7 mouse cellular contexts compared by ENCODE assay signal in genomic region chr10:20285289-20285975, GRCm38 (mm10). TPM values are rescaled to one million over a fixed set of nuclear protein-coding genes. Genes with fewer than 3 reads are reported as not detected.
DNase-seq lines count a peak whose midpoint lies in the region; ATAC-seq and TF ChIP-seq lines count a peak whose summit lies in the region.

No protein-coding gene starts in this region.

- WGBS in embryonic facial prominence, embryonic 11.5 days: 22% methylated on average over 10 of the region's 10 CpGs
- 16% methylated on average over 10 of the region's 10 CpGs for WGBS in heart, embryonic 16.5 days
- WGBS in lung, embryonic 14.5 days: 9% methylated on average over 10 of the region's 10 CpGs

- H3K27me3 ChIP-seq in embryonic facial prominence, embryonic 11.5 days (ENCODE audit: control insufficient read depth, insufficient read depth, low read length): no peaks in the 10 kb centered on the region
- H3K27me3 ChIP-seq in heart, embryonic 16.5 days (ENCODE audit: control insufficient read depth, insufficient read depth, low read length): no peaks in the 10 kb centered on the region
- H3K27me3 ChIP-seq in lung, embryonic 14.5 days (ENCODE audit: insufficient read depth, low read length): no peaks in the 10 kb centered on the region

- H3K36me3 ChIP-seq in embryonic facial prominence, embryonic 11.5 days (replicated peaks; ENCODE audit: control insufficient read depth, insufficient read depth, low read depth, low read length): no peaks in the 10 kb centered on the region
- H3K36me3 ChIP-seq in heart, embryonic 16.5 days (ENCODE audit: control insufficient read depth, insufficient read depth): no peaks in the 10 kb centered on the region
- no peaks in the 10 kb centered on the region for H3K36me3 ChIP-seq in lung, embryonic 14.5 days (ENCODE audit: insufficient read depth)

- no peak overlapping the region for H3K4me3 ChIP-seq in embryonic facial prominence, embryonic 11.5 days (ENCODE audit: low read depth, low read length)
- no peak overlapping the region for H3K4me3 ChIP-seq in heart, embryonic 16.5 days (ENCODE audit: low read length)
- H3K4me3 ChIP-seq in lung, embryonic 14.5 days (ENCODE audit: low read depth, low read length): no peak overlapping the region

- peak; percentile 32 for DNase-seq in c-Kit-positive CD71-negative TER-119-negative erythroid progenitor cells, embryonic 14.5 days (ENCODE audit: low read depth)
- peak; percentile 69 for DNase-seq in embryonic facial prominence, embryonic 11.5 days (ENCODE audit: low spot score)
- DNase-seq in kidney, postnatal 25 days: peak; percentile 16 to 55
- DNase-seq in lung, embryonic 14.5 days: peak; percentile 62
- peak; percentile 49 to 71 for DNase-seq in right cerebral cortex, postnatal 10 days (ENCODE audit: low spot score in 2 of 2)
- DNase-seq in urinary bladder, postnatal 14 days (ENCODE audit: low spot score): no peak

- no peak overlapping the region; the same call in 1 of the 2 replicates for H3K9ac ChIP-seq in embryonic facial prominence, embryonic 11.5 days (replicated peaks; ENCODE audit: low read length)
- H3K9ac ChIP-seq in heart, embryonic 16.5 days (ENCODE audit: low read length): no peak overlapping the region
- H3K9ac ChIP-seq in lung, embryonic 14.5 days: no peak overlapping the region

- ATAC-seq in embryonic facial prominence, embryonic 11.5 days (replicated peaks; ENCODE audit: insufficient number of reproducible peaks, low FRiP score, low TSS enrichment, low read depth): peak; percentile 85; the same call in 1 of the 2 replicates
- ATAC-seq in heart, embryonic 16.5 days (replicated peaks; ENCODE audit: extremely low read depth, insufficient read depth, low FRiP score): peak; percentile 74; the same call in 1 of the 2 replicates
- peak; percentile 64 for ATAC-seq in lung, embryonic 14.5 days (ENCODE audit: insufficient read depth)

- H3K4me2 ChIP-seq in embryonic facial prominence, embryonic 11.5 days (ENCODE audit: low read depth, low read length): no peak overlapping the region
- no peak overlapping the region for H3K4me2 ChIP-seq in heart, embryonic 16.5 days (ENCODE audit: low read depth, low read length)
- no peak overlapping the region for H3K4me2 ChIP-seq in lung, embryonic 14.5 days

- peaks cover 7% of the 10 kb centered on the region for H3K4me1 ChIP-seq in embryonic facial prominence, embryonic 11.5 days (ENCODE audit: control insufficient read depth, insufficient read depth, low read length)
- H3K4me1 ChIP-seq in heart, embryonic 16.5 days (ENCODE audit: control insufficient read depth, insufficient read depth, low read length): peaks cover 15% of the 10 kb centered on the region
- peaks cover 9% of the 10 kb centered on the region for H3K4me1 ChIP-seq in lung, embryonic 14.5 days (ENCODE audit: insufficient read depth)

- no peak for TF ChIP-seq CTCF in lung, embryonic 14.5 days (IDR thresholded peaks at IDR 0.05; ENCODE audit: low read depth)

- no peaks in the 10 kb centered on the region for H3K9me3 ChIP-seq in embryonic facial prominence, embryonic 11.5 days (replicated peaks; ENCODE audit: control insufficient read depth, low read length)
- H3K9me3 ChIP-seq in heart, embryonic 16.5 days (replicated peaks; ENCODE audit: control insufficient read depth, low read length): no peaks in the 10 kb centered on the region
- no peaks in the 10 kb centered on the region for H3K9me3 ChIP-seq in lung, embryonic 14.5 days (ENCODE audit: low read depth, low read length)

- H3K27ac ChIP-seq in embryonic facial prominence, embryonic 11.5 days (replicated peaks; ENCODE audit: low read depth, low read length): no peak overlapping the region
- no peak overlapping the region for H3K27ac ChIP-seq in heart, embryonic 16.5 days (ENCODE audit: low read length)
- no peak overlapping the region for H3K27ac ChIP-seq in lung, embryonic 14.5 days (ENCODE audit: low read depth)

RNA-seq across cellular contexts. Expression of gene Bclaf1, which starts 26.8 kb away (rescaled TPM):
- 172 and 184 TPM in 2 replicates for polyA plus RNA-seq in embryonic facial prominence, embryonic 11.5 days (2014; fragmentation: Nextera tagmentation; extraction: Ambion mirVana)
- 76.5 and 81.8 TPM in 2 replicates for polyA plus RNA-seq in heart, embryonic 16.5 days (2015; fragmentation: Nextera tagmentation; extraction: Ambion mirVana)
- polyA plus RNA-seq in lung, embryonic 14.5 days (2014; fragmentation: Nextera tagmentation; extraction: Ambion mirVana): 151 and 155 TPM in 2 replicates
